Mouse (Mus musculus): ENCODE measurements at regions not wholly inside any gene's neighbourhood (a gene's known extent, or its start where the extent isn't known, plus 50 kb on each side); places are given as distances from the start of the nearest gene placed in this dataset.

DNA sequence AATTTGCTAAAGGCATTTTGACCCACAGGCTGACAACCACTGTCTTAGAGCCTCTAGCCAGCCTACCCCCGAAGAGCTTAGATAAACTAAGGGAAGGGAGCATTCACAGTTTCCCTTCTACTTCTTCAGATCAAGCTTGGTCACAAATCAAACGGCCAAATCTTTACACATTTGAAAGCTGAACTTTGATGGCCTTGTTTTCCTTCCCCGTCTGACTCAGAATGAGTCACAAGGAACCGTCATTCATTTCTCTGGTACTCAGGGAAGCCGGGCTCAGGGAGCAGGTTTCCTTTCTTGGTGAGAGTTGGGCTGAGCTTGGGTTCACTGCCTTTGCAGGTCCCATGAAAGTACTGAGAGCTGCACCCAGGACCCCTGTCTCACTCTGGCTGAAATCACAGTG lies 418.5 kb upstream of the Gm10131 start:
- Histone ChIP-seq H3K4me1 (ENCODE audit: control insufficient read depth, insufficient read depth, insufficient read length, low read length) (peaks cover 3% of the 10 kb centered on the region), H3K27me3 (ENCODE audit: control insufficient read depth, insufficient read depth, low read length) (no peaks in the 10 kb centered on the region), H3K27ac (ENCODE audit: insufficient read depth, low read depth, low read length) (no peak overlapping the region), H3K4me3 (ENCODE audit: low read depth, low read length) (no peak overlapping the region), H3K36me3 (ENCODE audit: control insufficient read depth, insufficient read depth, low read length) (no peaks in the 10 kb centered on the region)
- 11% methylated on average over 5 of the region's 5 CpGs for WGBS
- TF ChIP-seq POLR2A (IDR thresholded peaks at IDR 0.05; ENCODE audit: low read depth, low read length) (no peak), CTCF (IDR thresholded peaks at IDR 0.05; ENCODE audit: extremely low read depth, insufficient read length, insufficient replicate concordance, low read depth, low read length) (no peak)

DNA sequence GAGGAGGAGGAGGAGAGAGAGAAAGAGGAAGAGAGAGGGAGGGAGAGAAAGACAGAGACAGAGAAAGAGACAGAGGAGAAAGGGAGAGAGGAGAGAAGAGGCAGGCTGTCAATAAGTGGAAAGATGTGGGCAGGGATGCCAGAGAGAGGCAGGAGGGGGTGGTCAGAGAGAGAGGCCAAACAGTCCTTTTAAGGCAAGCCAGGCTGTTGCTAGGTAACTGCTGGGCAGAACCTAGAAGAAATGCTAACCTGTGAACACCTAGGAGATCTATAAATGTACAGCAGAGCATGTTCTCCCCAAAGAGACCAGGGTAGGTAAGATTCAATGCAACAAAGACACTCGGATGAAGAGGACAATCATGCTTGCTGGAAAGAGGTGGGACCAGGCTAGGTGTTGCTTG lies 417.9 kb upstream of the Gm10131 start:
- Histone ChIP-seq H3K36me3 (ENCODE audit: control insufficient read depth, insufficient read depth, low read length) (no peaks in the 10 kb centered on the region), H3K4me1 (ENCODE audit: control insufficient read depth, insufficient read depth, insufficient read length, low read length) (peaks cover 3% of the 10 kb centered on the region), H3K4me3 (ENCODE audit: low read depth, low read length) (no peak overlapping the region), H3K27ac (ENCODE audit: insufficient read depth, low read depth, low read length) (no peak overlapping the region), H3K27me3 (ENCODE audit: control insufficient read depth, insufficient read depth, low read length) (no peaks in the 10 kb centered on the region)
- 79% methylated on average over 1 of the region's 1 CpGs for WGBS
- TF ChIP-seq POLR2A (IDR thresholded peaks at IDR 0.05; ENCODE audit: low read depth, low read length) = no peak
- no peak for TF ChIP-seq CTCF (IDR thresholded peaks at IDR 0.05; ENCODE audit: extremely low read depth, insufficient read length, insufficient replicate concordance, low read depth, low read length)

DNA sequence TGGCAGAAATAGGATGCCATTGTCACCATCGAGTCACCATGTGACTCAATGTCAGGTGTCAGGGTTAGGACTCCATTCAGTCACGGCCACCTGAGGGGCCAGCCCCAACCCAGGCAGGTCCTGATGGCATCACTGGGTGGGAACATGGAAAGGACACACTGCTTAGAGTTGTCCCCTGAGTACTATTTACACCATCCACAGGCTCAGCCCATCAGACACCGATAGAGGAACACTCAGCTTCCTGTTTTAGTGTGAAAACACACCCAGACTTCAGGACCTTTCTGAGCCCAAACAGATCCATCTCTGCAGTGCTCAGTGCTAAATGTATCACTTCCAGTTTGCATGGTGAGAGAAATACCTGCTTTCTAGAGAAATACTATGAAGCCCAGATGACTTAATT lies 416.7 kb upstream of the Gm10131 start:
- peaks cover 3% of the 10 kb centered on the region for H3K4me1 ChIP-seq (ENCODE audit: control insufficient read depth, insufficient read depth, insufficient read length, low read length)
- H3K4me3 ChIP-seq (ENCODE audit: low read depth, low read length) = no peak overlapping the region
- TF ChIP-seq POLR2A (IDR thresholded peaks at IDR 0.05; ENCODE audit: low read depth, low read length) (no peak), CTCF (IDR thresholded peaks at IDR 0.05; ENCODE audit: extremely low read depth, insufficient read length, insufficient replicate concordance, low read depth, low read length) (no peak)
- WGBS = 86% methylated on average over 3 of the region's 3 CpGs
- H3K27ac ChIP-seq (ENCODE audit: insufficient read depth, low read depth, low read length) = no peak overlapping the region
- no peaks in the 10 kb centered on the region for H3K36me3 ChIP-seq (ENCODE audit: control insufficient read depth, insufficient read depth, low read length)
- no peaks in the 10 kb centered on the region for H3K27me3 ChIP-seq (ENCODE audit: control insufficient read depth, insufficient read depth, low read length)

DNA sequence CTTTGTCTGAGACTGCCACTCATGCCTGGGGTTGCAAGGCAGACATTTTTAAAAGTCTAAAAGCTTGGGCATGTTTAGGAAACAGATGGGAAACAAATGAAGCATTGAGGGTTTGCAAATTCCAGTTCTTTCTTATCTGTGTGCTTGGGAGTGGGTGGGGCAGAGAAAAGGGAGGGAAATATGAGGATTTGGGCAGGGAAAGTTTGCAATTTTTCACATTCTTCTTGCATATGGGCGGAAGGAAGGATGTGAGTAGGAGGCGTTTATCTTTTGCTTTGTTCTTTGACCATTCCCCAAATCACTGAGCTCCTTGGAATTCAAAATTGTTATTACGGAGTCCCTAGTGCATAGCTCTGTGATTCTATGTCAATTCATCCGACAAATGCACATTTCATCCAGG lies 413.7 kb upstream of the Gm10131 start:
- Histone ChIP-seq H3K27ac (ENCODE audit: insufficient read depth, low read depth, low read length) (no peak overlapping the region), H3K27me3 (ENCODE audit: control insufficient read depth, insufficient read depth, low read length) (no peaks in the 10 kb centered on the region), H3K4me3 (ENCODE audit: low read depth, low read length) (no peak overlapping the region), H3K36me3 (ENCODE audit: control insufficient read depth, insufficient read depth, low read length) (no peaks in the 10 kb centered on the region), H3K4me1 (ENCODE audit: control insufficient read depth, insufficient read depth, insufficient read length, low read length) (peaks cover 3% of the 10 kb centered on the region)
- WGBS = 85% methylated on average over 4 of the region's 4 CpGs
- TF ChIP-seq POLR2A (IDR thresholded peaks at IDR 0.05; ENCODE audit: low read depth, low read length) (no peak), CTCF (IDR thresholded peaks at IDR 0.05; ENCODE audit: extremely low read depth, insufficient read length, insufficient replicate concordance, low read depth, low read length) (no peak)

DNA sequence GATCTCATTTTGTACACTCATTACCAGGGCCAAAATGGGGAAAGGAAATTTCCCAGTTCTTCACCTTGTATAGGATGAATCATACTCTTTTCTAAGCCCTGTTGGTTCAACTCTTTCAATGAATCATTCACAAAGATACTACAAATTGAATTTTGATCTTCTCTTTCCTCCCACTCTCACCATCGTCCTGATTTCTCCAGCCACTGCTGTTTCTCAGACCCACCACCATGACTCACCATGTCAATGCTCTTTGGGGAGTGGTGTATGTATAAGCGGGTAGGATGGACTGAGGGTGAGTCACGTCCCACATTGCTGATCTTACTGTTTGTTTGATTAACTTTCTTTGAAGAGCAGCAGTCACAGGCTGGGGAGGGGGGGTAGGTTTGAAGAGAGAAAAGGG lies 412.3 kb upstream of the Gm10131 start:
- TF ChIP-seq CTCF (IDR thresholded peaks at IDR 0.05; ENCODE audit: extremely low read depth, insufficient read length, insufficient replicate concordance, low read depth, low read length) (no peak), POLR2A (IDR thresholded peaks at IDR 0.05; ENCODE audit: low read depth, low read length) (no peak)
- H3K27me3 ChIP-seq (ENCODE audit: control insufficient read depth, insufficient read depth, low read length) = no peaks in the 10 kb centered on the region
- no peak overlapping the region for H3K4me3 ChIP-seq (ENCODE audit: low read depth, low read length)
- WGBS = 67% methylated on average over 3 of the region's 3 CpGs
- H3K4me1 ChIP-seq (ENCODE audit: control insufficient read depth, insufficient read depth, insufficient read length, low read length) = no peaks in the 10 kb centered on the region
- no peak overlapping the region for H3K27ac ChIP-seq (ENCODE audit: insufficient read depth, low read depth, low read length)
- no peaks in the 10 kb centered on the region for H3K36me3 ChIP-seq (ENCODE audit: control insufficient read depth, insufficient read depth, low read length)

DNA sequence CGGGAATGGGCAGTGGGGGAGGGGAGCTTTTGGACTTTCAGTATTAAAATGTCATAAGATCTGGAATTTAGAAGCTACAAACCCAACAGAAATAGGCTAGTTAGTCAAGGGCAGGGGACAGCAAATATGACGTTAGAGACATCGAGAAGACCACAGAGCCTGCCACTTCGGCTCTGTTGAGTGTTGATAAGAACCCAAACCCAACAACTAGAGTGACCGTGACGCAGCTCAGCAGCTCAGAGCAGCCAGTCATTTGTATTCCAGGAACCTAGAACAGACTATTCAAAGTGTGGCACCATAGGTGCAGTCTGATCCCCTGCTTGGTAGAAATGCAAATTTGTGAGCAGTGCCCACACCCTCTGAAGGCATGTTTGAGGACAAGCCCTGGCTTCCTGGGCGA lies 409.8 kb upstream of the Gm10131 start:
- Histone ChIP-seq H3K36me3 (ENCODE audit: control insufficient read depth, insufficient read depth, low read length) (no peaks in the 10 kb centered on the region), H3K4me3 (ENCODE audit: low read depth, low read length) (no peak overlapping the region), H3K27ac (ENCODE audit: insufficient read depth, low read depth, low read length) (no peak overlapping the region), H3K4me1 (ENCODE audit: control insufficient read depth, insufficient read depth, insufficient read length, low read length) (no peaks in the 10 kb centered on the region), H3K27me3 (ENCODE audit: control insufficient read depth, insufficient read depth, low read length) (no peaks in the 10 kb centered on the region)
- WGBS = 91% methylated on average over 7 of the region's 7 CpGs
- TF ChIP-seq CTCF (IDR thresholded peaks at IDR 0.05; ENCODE audit: extremely low read depth, insufficient read length, insufficient replicate concordance, low read depth, low read length) (no peak), POLR2A (IDR thresholded peaks at IDR 0.05; ENCODE audit: low read depth, low read length) (no peak)

DNA sequence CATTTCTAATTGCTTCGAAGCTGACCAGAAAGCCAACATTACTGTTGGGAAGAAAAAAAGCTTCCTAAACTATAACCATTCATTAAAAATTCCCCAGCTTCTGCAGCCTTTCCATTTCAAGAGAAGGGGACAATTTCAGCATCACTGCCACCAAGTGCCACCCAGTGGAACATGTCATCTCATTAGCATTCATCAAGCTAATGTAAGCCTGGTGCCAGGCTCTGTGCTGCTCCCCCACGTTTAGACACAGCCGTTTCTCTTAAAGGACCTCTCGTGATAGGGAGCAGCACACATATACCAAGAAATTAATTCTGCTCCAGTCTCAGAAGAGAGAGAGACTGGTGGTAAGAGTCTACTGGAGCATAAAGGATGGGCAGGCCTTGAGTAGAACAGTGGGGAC lies 409.1 kb upstream of the Gm10131 start:
- H3K4me3 ChIP-seq (ENCODE audit: low read depth, low read length) = no peak overlapping the region
- no peaks in the 10 kb centered on the region for H3K4me1 ChIP-seq (ENCODE audit: control insufficient read depth, insufficient read depth, insufficient read length, low read length)
- H3K36me3 ChIP-seq (ENCODE audit: control insufficient read depth, insufficient read depth, low read length) = no peaks in the 10 kb centered on the region
- WGBS = 63% methylated on average over 4 of the region's 4 CpGs
- no peaks in the 10 kb centered on the region for H3K27me3 ChIP-seq (ENCODE audit: control insufficient read depth, insufficient read depth, low read length)
- TF ChIP-seq CTCF (IDR thresholded peaks at IDR 0.05; ENCODE audit: extremely low read depth, insufficient read length, insufficient replicate concordance, low read depth, low read length) (no peak), POLR2A (IDR thresholded peaks at IDR 0.05; ENCODE audit: low read depth, low read length) (no peak)
- no peak overlapping the region for H3K27ac ChIP-seq (ENCODE audit: insufficient read depth, low read depth, low read length)
